In genomic region chr3:102111979-102112599, GRCm38 (mm10) we compare ENCODE assay signal across 17 mouse cellular contexts. TPM values are rescaled to one million over a fixed set of nuclear protein-coding genes. Genes with fewer than 3 reads are reported as not detected.
A peak's percentile ranks its signal among the peaks of the same experiment; 100 is the strongest.
DNase-seq lines count a peak whose midpoint lies in the region; ATAC-seq lines count a peak whose summit lies in the region.
"Had no signal": no experiment of that assay in that cellular context is flagged by ENCODE, and none has a peak within 500 bp of the region (broad histone marks: within the 10 kb centered on the region; RNA-seq: fewer than 3 reads in every experiment).

No protein-coding gene starts in this region.

- H3K4me2 ChIP-seq in hindbrain, embryonic 16.5 days (ENCODE audit: low read length) = no peak overlapping the region
- H3K4me2 ChIP-seq in hindbrain, embryonic 14.5 days (replicated peaks) = no peak overlapping the region
- H3K4me2 ChIP-seq in heart, embryonic 14.5 days (ENCODE audit: low read length) = no peak overlapping the region
- H3K4me2 ChIP-seq: liver, embryonic 13.5 days had no signal

- no peaks in the 10 kb centered on the region for H3K36me3 ChIP-seq in hindbrain, embryonic 16.5 days (ENCODE audit: control insufficient read depth, insufficient read depth, low read length)
- H3K36me3 ChIP-seq in hindbrain, embryonic 14.5 days (replicated peaks; ENCODE audit: control insufficient read depth, insufficient read depth) = no peaks in the 10 kb centered on the region
- H3K36me3 ChIP-seq in heart, embryonic 14.5 days (ENCODE audit: control insufficient read depth, insufficient read depth, low read length) = peaks cover 51% of the 10 kb centered on the region
- H3K36me3 ChIP-seq: limb, embryonic 10.5 days; liver, embryonic 13.5 days had no signal

- WGBS in hindbrain, embryonic 16.5 days = 63% methylated on average over 7 of the region's 7 CpGs
- WGBS in hindbrain, embryonic 14.5 days = 72% methylated on average over 7 of the region's 7 CpGs
- WGBS in heart, embryonic 14.5 days = 48% methylated on average over 7 of the region's 7 CpGs

- no peaks in the 10 kb centered on the region for H3K27me3 ChIP-seq in hindbrain, embryonic 16.5 days (replicated peaks; ENCODE audit: control insufficient read depth, insufficient read depth, low read length)
- no peaks in the 10 kb centered on the region for H3K27me3 ChIP-seq in hindbrain, embryonic 14.5 days (ENCODE audit: control insufficient read depth, insufficient read depth, low read length)
- no peaks in the 10 kb centered on the region for H3K27me3 ChIP-seq in heart, embryonic 14.5 days (ENCODE audit: control insufficient read depth, insufficient read depth, low read length)
- H3K27me3 ChIP-seq: liver, embryonic 13.5 days had no signal

- no peak overlapping the region for H3K9ac ChIP-seq in hindbrain, embryonic 16.5 days (ENCODE audit: low read depth, low read length)
- H3K9ac ChIP-seq in hindbrain, embryonic 14.5 days = no peak overlapping the region
- H3K9ac ChIP-seq in heart, embryonic 14.5 days (ENCODE audit: low read length) = no peak overlapping the region
- H3K9ac ChIP-seq: liver, embryonic 13.5 days had no signal

- ATAC-seq in frontal cortex, adult (ENCODE audit: low TSS enrichment) = 0 out of 2 replicates have a peak, but pooled peaks have one; percentile 27
- peak; percentile 74 for ATAC-seq in hindbrain, embryonic 16.5 days
- no peak for ATAC-seq in hindbrain, embryonic 14.5 days (ENCODE audit: low FRiP score)
- ATAC-seq in heart, embryonic 14.5 days (ENCODE audit: insufficient number of reproducible peaks, insufficient read depth, low FRiP score, low read depth) = no peak

- H3K4me1 ChIP-seq in hindbrain, embryonic 16.5 days (ENCODE audit: control insufficient read depth, insufficient read depth, low read depth, low read length) = no peaks in the 10 kb centered on the region
- H3K4me1 ChIP-seq in hindbrain, embryonic 14.5 days (replicated peaks; ENCODE audit: control insufficient read depth, insufficient read depth, low read length) = no peaks in the 10 kb centered on the region
- H3K4me1 ChIP-seq in heart, embryonic 14.5 days (ENCODE audit: control insufficient read depth in 2 of 2, insufficient read depth in 2 of 2, low read length in 2 of 2) = peaks cover 6 to 14% of the 10 kb centered on the region in 2 experiments
- H3K4me1 ChIP-seq: limb, embryonic 10.5 days; liver, embryonic 13.5 days had no signal

- H3K9me3 ChIP-seq in hindbrain, embryonic 16.5 days (ENCODE audit: control insufficient read depth, low read length) = no peaks in the 10 kb centered on the region
- no peaks in the 10 kb centered on the region for H3K9me3 ChIP-seq in hindbrain, embryonic 14.5 days (ENCODE audit: control insufficient read depth, low read length)
- H3K9me3 ChIP-seq in heart, embryonic 14.5 days (ENCODE audit: control insufficient read depth, low read length) = no peaks in the 10 kb centered on the region
- H3K9me3 ChIP-seq: limb, embryonic 10.5 days; liver, embryonic 13.5 days had no signal

- H3K4me3 ChIP-seq in hindbrain, embryonic 16.5 days (ENCODE audit: low read length) = no peak overlapping the region
- no peak overlapping the region for H3K4me3 ChIP-seq in hindbrain, embryonic 14.5 days (replicated peaks; ENCODE audit: low read length)
- H3K4me3 ChIP-seq in heart, embryonic 14.5 days (ENCODE audit: control insufficient read depth in 1 of 2, insufficient read depth in 1 of 2, low read depth in 1 of 2, low read length in 2 of 2) = no peak overlapping the region
- H3K4me3 ChIP-seq: limb, embryonic 10.5 days; liver, embryonic 13.5 days had no signal

- no peak overlapping the region for H3K27ac ChIP-seq in hindbrain, embryonic 16.5 days (ENCODE audit: low read depth, low read length)
- H3K27ac ChIP-seq in hindbrain, embryonic 14.5 days = no peak overlapping the region
- H3K27ac ChIP-seq in heart, embryonic 14.5 days (replicated peaks in 1 of 2; ENCODE audit: control insufficient read depth in 1 of 2, insufficient read depth in 1 of 2, low read depth in 2 of 2, low read length in 2 of 2) = peak overlapping the region; percentile 27 to 46; a peak in 2 of 4 replicates
- H3K27ac ChIP-seq: limb, embryonic 10.5 days; liver, embryonic 13.5 days had no signal

- no peak for DNase-seq in frontal cortex, postnatal 36 days (ENCODE audit: low spot score in 2 of 2)
- no peak for DNase-seq in hindbrain, embryonic 14.5 days (ENCODE audit: low spot score)
- DNase-seq in 3T3-L1 (ENCODE audit: low read depth, low spot score) = peak; percentile 66
- no peak for DNase-seq in urinary bladder, adult 2 months (ENCODE audit: low spot score)
- no peak for DNase-seq in c-Kit-positive CD71-positive TER-119-positive erythroid progenitor cells, embryonic 14.5 days (ENCODE audit: low spot score)
- DNase-seq: adrenal gland, postnatal 25 days; cerebellum, postnatal 36 days; gastrocnemius, postnatal 25 days; kidney, adult 8-10 months; kidney, postnatal 4 days; layer of hippocampus, postnatal 36 days; liver, embryonic 13.5 days; right cerebral cortex, postnatal 25 days had no signal

RNA-seq across cellular contexts. Expression of gene Casq2, which starts 25.9 kb away (rescaled TPM):
- 0.76 and 6.6 TPM in 2 replicates for polyA plus RNA-seq in hindbrain, embryonic 16.5 days (2015; fragmentation: Nextera tagmentation; extraction: Ambion mirVana)
- 0.16 and 0.32 TPM in 2 replicates for polyA plus RNA-seq in hindbrain, embryonic 14.5 days (2014; fragmentation: Nextera tagmentation; extraction: Ambion mirVana)
- polyA plus RNA-seq in heart, embryonic 14.5 days (2014; fragmentation: Nextera tagmentation; extraction: Ambion mirVana) = 433 and 482 TPM in 2 replicates
- polyA plus RNA-seq in urinary bladder, adult 2 months (2012; rRNA removed) = 52.0 and 91.3 TPM in 2 replicates

Comparison
In these comparisons a context has a peak if more than half of its experiments do, and no peak if none do; other contexts are left out.
1. ATAC-seq: peak in frontal cortex, adult (single experiment) and hindbrain, embryonic 16.5 days (single experiment); none in hindbrain, embryonic 14.5 days (single experiment) and heart, embryonic 14.5 days (single experiment).
2. H3K27ac ChIP-seq: peak in heart, embryonic 14.5 days (2 of 2); none in hindbrain, embryonic 16.5 days (single experiment) and hindbrain, embryonic 14.5 days (single experiment).